Mouse (Mus musculus) adrenal gland (tissue): ENCODE results near the gene Ero1lb.
"Not testable (repeated sequence)": the region's sequence is repeated elsewhere in the genome, so short reads cannot be mapped to it uniquely, and the experiment has no call there.

ENCODE experiments used
- intact Hi-C: fragments of 180-260 bp; cut with DNase I; formaldehyde crosslinking; loops from one replicate; pipeline ENCODE4 v1.15.1; 2025

Gene Ero1lb

GRCm38 (mm10) chr13:12569741-12570140 is 4.1 kb downstream of the Ero1lb start:
- intact Hi-C loops: no loop called here

- intact Hi-C loops: no loop called here
Observed at GRCm38 (mm10) chr13:12574979-12575536, 9.4 kb downstream of the Ero1lb start.

- intact Hi-C loops: no loop called here
Observed at GRCm38 (mm10) chr13:12578145-12578544, 12.5 kb downstream of the Ero1lb start.

DNA sequence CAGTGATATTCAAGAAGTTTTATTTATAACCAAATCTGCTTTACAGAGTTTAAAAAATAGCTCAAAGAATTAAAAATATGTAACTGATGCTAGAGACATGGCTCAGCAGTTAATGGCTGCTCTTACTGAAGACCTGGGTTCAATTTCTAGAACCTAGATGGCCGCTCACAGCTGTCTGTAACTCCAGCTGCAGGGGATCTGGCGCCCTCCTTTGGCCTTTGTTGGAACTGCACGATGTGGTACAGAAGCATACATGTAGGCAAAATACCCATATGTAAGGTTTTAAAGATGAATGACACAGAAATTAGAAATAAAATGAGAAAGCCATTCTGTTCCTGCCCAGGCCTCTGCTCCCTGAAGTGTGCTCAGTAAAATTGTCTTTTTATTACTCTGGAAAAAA is 23.3 kb downstream of the Ero1lb start:
- intact Hi-C loops: no loop called here

DNA sequence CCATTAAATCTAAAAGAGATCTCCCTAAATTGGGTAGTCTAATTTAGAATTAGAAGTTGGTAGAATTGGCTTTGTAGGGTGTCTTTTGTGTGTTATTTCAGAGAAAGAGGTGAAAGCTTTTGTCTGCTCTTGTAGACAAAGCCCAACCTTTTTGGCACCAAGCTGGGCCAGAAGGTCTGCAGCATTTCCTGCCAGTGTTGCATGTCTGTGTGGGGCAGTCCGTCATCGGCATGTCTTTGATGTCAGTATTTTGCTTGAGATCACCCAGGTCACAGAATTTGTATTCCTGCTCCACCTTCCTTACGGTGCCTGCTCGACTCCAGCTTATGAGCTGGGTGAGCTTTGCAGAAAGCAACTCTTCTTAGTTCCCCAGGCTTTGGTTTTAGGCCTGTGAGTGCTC is 31.4 kb downstream of the Ero1lb start:
- intact Hi-C loops: not testable (repeated sequence)

DNA sequence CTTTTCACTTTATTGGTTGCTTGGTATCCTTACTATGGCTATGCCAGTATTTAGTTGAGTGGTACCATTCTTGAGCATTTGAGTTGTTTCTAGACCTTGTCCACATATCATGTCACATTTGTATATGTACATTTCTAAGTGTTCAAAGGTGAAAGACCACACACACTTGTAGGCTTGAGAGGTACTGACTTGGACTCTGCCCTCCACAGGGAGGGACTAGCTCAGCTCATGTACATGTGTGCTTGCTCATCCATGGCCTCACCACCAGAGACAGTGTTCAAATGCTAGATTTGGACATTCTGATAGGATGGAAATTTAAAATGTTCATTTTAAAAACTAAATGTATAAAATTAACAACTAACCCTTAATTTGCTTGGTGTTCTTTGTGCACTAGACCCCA is 44.5 kb downstream of the Ero1lb start:
- intact Hi-C loops: not testable (repeated sequence)

DNA sequence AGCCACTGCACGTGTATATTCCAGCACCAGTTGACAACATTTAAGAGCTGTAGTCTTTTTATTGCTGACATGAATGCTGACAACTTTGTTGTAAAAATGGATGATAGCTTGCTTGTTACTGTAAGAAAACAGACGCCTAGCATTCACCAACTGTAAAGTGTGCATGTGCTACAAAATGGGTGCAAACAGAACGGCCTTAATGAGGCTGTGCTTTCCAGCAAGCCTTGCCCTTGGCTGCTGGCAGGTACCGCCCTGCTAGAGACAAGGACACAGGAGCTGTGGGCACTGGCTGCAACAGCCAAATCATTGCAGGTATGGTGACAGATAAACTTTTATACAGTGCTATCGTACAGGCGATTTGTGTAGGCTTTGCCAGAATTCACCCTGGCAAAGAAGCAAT is 48.4 kb downstream of the Ero1lb start:
- intact Hi-C loops: not testable (repeated sequence)

- intact Hi-C loops: not testable (repeated sequence)
Observed at GRCm38 (mm10) chr13:12614591-12614990, 48.9 kb downstream of the Ero1lb start.

- intact Hi-C loops: not testable (repeated sequence)
Observed at GRCm38 (mm10) chr13:12615014-12615413, 49.3 kb downstream of the Ero1lb start.

DNA sequence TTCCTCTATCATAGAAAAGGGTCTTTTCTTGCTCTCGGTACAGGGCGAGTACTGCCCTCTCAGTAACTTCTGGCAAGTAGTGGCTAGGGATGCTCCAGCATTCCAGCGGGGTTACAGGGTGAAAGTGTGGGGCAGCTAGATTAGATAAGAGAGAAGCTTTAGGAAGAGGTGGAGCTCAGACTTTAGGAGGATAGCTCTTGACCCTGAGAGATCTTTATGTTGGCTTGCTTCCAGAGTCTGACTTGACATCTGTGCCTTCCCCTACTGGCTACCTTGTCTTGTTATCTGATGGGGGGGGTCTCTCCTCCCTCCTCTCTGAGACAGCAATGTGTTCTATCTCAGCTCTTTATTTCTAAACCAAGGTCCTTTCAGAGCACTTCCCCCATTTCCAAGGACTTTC is 50.8 kb downstream of the Ero1lb start:
- intact Hi-C loops: not testable (repeated sequence)

- intact Hi-C loops: not testable (repeated sequence)
Observed at GRCm38 (mm10) chr13:12619808-12620207, 54.1 kb downstream of the Ero1lb start.

GRCm38 (mm10) chr13:12626061-12626460 is 60.4 kb downstream of the Ero1lb start:
- intact Hi-C loops: loop anchor here (5.0 kb wide), 1 partner anchor 746 kb away; no protein-coding TSS in a partner anchor

DNA sequence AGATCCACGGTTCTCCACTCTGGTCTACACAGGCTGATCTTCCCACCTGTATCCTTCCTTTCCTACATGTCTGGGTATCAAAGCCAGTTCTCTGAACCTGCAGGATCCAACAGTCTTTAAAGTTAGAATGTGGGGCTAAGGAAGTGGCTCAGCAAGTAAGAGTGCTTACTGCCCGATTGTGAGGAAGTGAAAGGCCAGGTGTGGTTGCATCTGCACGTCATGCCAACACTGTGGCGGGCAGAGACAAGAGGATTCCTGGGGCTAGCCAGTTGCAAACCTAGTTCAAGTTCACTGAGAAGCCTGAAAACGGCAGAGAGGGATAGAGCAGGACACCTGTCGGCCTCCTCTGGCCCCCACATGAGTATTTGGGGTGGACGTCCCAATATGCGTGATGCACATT is 62.1 kb downstream of the Ero1lb start:
- intact Hi-C loops: loop anchor here (5.0 kb wide), 1 partner anchor 745 kb away; no protein-coding TSS in a partner anchor

DNA sequence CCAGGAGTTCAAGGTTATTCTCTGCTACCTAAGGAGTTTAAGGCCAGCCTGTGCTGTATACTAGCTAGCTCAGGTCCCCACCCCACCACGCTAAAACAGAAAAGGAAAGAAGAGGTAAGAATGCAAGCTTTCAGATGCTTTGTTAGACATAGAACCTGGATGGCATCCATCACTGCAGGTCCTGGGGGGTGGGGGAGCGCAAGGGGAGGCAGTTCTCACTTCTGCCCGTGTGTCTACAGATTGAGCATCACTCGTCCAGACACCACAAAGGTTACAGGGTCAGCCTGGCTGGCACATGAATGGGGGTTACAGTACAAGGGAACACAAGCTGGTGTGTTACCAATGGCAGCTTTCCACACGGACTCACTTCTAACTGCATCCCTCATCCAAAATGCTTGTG is 62.5 kb downstream of the Ero1lb start:
- intact Hi-C loops: loop anchor here (5.0 kb wide), 1 partner anchor 744 kb away; no protein-coding TSS in a partner anchor

DNA sequence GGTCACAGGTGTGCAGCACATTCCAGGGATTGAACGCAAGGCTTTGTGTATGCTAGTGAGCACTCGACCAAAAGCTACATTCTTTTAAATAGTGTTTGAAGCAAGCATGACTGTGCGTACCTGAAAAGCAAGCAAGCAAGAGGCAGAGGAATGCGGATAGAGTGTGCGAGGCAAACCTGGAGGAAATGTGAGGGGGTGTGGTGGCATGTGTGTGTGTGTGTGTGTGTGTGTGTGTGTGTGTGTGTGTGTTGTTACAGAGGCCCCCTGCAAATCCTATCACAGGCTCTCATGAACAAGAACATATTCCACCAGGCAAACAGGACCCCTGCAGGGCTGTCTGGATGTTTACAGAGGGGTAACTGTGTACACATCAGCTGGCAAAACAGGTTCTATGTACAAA is 64.6 kb downstream of the Ero1lb start:
- intact Hi-C loops: not testable (repeated sequence)

GRCm38 (mm10) chr13:12634941-12635588 is 69.4 kb downstream of the Ero1lb start:
- intact Hi-C loops: not testable (repeated sequence)

DNA sequence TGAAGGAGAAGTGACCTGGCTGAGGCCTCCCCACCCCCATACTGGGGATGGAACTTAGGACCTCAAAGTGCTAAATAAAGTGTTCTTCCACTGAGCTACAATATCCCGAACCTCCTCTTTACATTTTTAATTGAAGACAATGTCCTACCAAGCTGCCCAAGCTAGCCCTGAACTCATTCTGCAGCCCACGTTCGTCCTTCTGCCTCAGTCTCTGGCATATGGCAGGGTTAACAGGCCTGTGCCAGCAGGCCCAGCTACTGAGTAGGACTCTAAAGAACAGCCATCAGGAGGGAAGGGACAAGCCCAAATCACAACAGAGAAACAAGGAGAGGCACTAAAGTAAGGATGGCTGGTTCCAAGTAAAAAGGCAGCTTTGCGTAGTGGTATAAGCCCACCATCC is 77.1 kb downstream of the Ero1lb start:
- intact Hi-C loops: not testable (repeated sequence)

- intact Hi-C loops: not testable (repeated sequence)
Observed at GRCm38 (mm10) chr13:12646676-12647075, 81.0 kb downstream of the Ero1lb start.

DNA sequence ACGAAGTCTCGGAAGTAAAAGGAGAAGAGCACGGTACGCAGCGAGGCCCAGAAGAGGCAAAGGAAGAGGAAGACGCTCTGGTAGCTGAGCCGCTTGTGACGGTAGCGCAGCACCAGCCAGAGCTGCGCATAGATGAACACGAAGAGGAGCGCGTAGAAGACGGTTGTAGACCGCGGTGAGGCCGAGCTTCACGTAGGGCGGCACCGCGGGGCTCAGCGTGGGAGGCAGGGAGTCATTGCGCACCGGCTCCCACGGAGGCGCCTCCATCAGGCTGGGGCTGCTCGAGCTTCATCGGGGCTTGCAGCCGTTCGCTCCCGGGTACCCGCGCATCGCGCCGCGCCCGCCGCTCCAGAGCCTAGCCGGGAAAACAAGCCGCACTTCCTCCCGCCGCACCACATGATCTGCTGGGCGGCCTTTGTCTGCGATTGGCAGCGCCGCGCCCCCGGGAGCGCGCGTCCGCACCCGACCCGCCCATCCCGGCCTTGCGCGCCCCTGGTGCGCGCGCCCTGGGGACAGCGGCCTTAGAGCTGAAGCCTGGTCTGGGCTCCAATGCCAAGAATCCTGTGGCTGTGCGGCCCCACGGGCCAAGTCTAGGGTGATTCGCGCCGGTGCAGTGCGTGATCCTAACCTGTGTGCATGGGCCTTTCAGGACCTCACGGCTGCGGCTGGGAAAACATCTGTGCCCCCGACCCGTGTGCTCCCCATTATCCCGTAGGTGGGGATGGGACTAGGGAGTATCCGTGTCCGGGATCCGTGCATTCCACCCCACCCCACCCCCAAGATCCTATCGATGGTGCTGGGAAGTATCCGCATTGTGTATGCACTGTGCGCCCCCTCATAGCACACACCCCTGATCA is 84.6 kb downstream of the Ero1lb start:
- intact Hi-C loops: not testable (repeated sequence)

- intact Hi-C loops: not testable (repeated sequence)
Observed at GRCm38 (mm10) chr13:12650877-12651176, 85.2 kb downstream of the Ero1lb start.
